ENCODE assay signal across 17 mouse cellular contexts in genomic region chr15:70203366-70203765, GRCm38 (mm10).
DNase-seq lines count a peak whose midpoint lies in the region.
"Had no signal": no experiment of that assay in that cellular context is flagged by ENCODE, and none has a peak within 500 bp of the region (broad histone marks: within the 10 kb centered on the region; RNA-seq: fewer than 3 reads in every experiment).

No protein-coding gene starts in this region.

- DNase-seq in Muller cell, postnatal 12 days (ENCODE audit: inconsistent ontology term) = peak; percentile 26
- peak; percentile 54 for DNase-seq in retina, embryonic 14.5 days (ENCODE audit: low spot score)
- DNase-seq in retina, postnatal 1 day = peak; percentile 64
- no peak for DNase-seq in layer of hippocampus, postnatal 36 days
- DNase-seq in lung, postnatal 4 days = no peak
- DNase-seq in layer of hippocampus, adult 18-20 months (ENCODE audit: low spot score in 2 of 2) = no peak
- DNase-seq: adrenal gland, adult 2 months; adrenal gland, adult 8-10 months; adrenal gland, postnatal 10 days; adrenal gland, postnatal 14 days; adrenal gland, postnatal 25 days; adrenal gland, postnatal 36 days; B cell, adult 2 months; cerebellum, adult 11 months; cerebellum, adult 11-12 months; cerebellum, adult 18-20 months; cerebellum, adult 2 months had no signal

Comparison
In these comparisons a context has a peak if more than half of its experiments do, and no peak if none do; other contexts are left out.
1. DNase-seq: peak in Muller cell, postnatal 12 days (single experiment), retina, embryonic 14.5 days (single experiment) and retina, postnatal 1 day (single experiment); none in layer of hippocampus, postnatal 36 days (0 of 2), lung, postnatal 4 days (0 of 2) and layer of hippocampus, adult 18-20 months (0 of 2).